Mouse (Mus musculus) adrenal gland, adult (tissue): ENCODE data around the gene Gm45234.

Source experiments
- DNase-seq, 2 experiments: peaks; one replicate each; pipeline ENCODE4 v3.0.0; 2022 to 2023; ENCODE audit warnings: low spot score in 1 of 2; ENCODE audit not compliant: inconsistent age in 2 of 2

Gene Gm45234

GRCm38 (mm10) chr6:124712918-124713317 lies 42.9 kb downstream of the Gm45234 start:
- DNase-seq: no peak

DNA sequence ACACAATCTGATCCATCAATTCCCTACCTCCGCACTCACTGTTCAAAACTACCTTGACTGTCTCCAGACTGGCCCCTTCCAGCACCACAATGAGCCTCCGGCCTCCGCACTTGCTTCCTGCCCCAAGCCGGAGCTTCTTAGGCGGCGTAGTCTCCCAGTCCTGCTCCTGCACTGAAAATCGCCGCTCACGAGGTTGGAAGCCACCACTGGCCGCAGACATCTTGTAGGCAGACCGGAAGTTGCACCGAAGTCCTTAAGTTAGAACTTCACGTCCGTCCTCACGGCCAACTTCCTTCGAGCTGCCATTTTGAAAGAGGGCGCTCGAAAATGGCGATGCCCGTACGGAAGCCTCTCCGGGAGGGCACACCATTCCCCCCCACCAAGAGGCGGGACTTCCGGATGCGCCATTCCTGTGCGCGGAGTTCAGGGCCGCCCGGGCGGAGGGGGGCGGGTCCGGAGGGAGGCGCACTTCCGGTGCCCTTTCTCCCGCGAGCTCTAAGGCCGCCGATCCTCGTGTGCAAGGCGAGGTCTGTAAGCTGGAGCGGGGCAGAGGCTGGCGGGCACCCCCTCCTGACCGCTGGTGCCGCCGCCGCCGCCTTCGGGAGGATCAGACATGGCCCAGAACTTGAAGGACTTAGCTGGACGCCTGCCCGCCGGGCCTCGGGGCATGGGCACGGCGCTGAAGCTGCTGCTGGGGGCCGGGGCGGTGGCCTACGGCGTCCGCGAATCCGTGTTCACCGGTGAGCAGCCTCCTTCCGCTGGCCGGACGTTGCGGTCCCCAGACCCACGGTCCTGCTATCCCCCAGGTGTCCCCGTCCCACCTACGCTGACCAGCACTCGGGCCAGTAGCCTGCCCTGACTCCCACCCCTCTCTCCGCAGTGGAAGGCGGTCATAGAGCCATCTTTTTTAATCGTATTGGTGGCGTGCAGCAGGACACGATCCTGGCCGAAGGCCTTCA lies 43.7 kb downstream of the Gm45234 start, which contains the start of the genes Emg1 and Phb2:
Gene Emg1, minus strand, starts transcription at position 355 of the 959 bp plus-strand sequence.
Gene Phb2, plus strand, starts transcription at position 513 of the 959 bp plus-strand sequence.
- DNase-seq: peak; percentile 99

- no peak for DNase-seq
Measured at GRCm38 (mm10) chr6:124708289-124708889, 47.4 kb downstream of the Gm45234 start.

GRCm38 (mm10) chr6:124706061-124706627 lies 49.7 kb downstream of the Gm45234 start:
- DNase-seq: no peak

- no peak for DNase-seq
Measured at GRCm38 (mm10) chr6:124704417-124704816, 51.4 kb downstream of the Gm45234 start.

DNA sequence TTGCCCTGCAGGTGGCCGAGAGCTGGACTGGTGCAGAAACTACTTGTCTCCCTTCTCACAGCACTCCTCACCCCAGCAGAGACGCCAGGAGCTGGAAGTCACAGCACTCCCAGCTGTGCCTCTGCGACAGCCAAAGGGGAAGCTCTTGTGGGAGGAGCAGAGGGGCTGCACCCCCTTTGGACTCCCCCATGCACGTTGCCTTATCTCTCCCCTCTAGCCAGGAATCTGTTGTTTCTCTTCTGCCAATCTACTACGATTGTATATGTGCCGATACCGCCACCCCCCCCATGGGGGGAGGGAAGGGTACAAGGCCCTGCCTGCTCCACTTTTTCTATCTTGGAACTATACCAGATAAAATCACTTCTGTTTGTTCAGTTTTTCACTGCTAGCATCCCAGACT lies 52.0 kb downstream of the Gm45234 start:
- DNase-seq: no peak

DNA sequence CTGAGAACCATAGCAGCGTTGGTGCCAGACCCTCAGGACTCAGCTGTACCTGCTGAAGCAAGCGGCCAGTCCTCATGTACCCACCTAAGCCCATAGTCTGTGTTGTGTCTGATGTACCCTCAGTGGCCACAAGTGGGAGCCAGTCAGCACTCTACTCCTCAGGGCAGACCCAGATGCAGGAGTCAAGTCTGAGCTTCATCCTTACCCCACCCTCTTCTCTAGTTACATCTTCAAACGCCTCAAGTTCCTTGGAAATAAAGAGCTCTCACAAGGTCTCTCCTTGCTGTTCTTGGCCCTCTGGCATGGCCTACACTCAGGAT lies 53.1 kb downstream of the Gm45234 start:
- DNase-seq: peak; percentile 61 to 88

GRCm38 (mm10) chr6:124702102-124702783 lies 53.6 kb downstream of the Gm45234 start:
- peak in 1 of 2 experiments; percentile 54 for DNase-seq

- DNase-seq: peak; percentile 46 to 73
Measured at GRCm38 (mm10) chr6:124701338-124701737, 54.5 kb downstream of the Gm45234 start.

DNA sequence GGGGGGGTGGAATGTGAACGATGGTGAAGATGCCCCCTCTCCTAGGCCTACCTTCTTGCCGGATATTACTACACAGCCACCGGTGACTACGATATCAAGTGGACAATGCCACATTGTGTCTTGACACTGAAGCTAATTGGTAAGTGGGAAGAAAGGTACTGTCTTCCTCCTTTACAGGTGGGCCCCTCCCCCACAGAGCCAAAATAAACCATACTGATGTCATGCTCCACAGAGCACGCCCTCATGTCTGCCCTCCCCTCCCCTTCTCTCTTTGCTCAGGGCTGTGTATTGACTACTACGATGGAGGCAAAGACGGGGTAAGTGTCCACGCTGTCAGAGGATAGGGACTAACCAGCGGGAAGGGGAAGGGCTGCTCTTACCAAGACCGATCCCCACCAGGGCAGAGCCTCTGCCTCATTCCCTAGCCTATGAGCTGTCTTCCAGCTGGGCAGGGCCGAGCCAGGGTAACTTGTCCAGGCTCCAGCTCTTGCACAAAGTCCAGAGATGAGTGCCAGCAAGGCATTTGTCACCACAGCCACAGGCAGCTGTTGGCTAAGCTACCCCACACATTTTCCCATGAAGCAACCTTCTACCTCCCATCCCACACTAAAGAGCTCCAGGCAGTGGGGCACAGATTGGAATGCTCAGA lies 55.7 kb downstream of the Gm45234 start:
- peak; percentile 88 to 95 for DNase-seq

- no peak for DNase-seq
Measured at GRCm38 (mm10) chr6:124699366-124699765, 56.5 kb downstream of the Gm45234 start.

DNA sequence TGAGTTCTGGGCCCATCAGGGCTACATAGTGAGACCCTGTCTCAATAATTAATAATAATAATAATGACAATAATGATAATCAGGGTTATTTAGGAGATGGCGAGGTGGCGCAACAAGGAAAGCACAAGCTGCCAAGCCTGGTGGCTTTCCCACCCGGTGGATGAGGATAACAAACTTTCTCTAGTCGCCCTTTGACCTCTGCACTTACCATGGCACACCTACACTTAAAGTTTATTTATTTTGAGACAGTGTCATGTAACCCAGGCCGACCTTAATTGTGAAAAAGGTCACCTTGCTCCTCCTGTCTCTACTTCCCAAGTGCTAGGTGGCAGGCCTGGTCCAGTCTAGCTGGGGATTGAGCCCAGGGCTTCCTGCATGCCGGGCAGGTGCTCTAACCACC lies 57.1 kb downstream of the Gm45234 start:
- no peak for DNase-seq

DNA sequence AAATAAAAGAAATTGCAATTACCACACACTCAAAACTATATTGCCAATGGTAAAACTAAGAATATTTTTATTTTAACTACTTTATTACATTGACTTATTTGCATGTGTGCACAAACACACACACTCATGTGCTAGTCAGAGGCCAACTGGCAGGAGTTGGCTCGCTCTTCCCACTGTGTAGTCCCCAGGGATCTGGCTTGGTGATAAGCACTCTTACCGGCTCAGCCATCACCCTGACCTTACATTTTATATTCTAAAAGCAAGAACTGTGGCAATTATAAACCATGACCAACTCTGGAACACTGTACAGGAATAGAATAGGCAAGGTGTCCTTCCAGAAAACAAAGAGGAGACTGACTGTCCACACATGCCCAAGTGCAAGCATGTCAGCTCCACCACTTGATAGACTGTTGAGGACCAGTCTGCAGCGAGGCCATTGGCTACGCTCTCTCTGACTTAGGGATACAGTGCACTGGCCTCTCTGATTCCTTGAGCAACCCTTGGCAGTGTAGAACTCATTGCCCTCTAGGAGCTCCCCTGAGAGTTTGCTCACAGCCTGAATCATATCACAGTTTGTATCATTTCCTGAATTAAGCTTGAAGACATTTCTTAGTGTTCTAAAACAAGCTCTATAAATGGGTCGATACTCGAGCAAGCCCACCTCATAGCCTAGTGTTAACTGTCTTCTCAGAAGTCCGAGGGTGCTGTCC lies 59.2 kb downstream of the Gm45234 start:
- DNase-seq: no peak

GRCm38 (mm10) chr6:124694166-124694955 lies 61.5 kb downstream of the Gm45234 start:
- DNase-seq: peak; percentile 81 to 83

DNA sequence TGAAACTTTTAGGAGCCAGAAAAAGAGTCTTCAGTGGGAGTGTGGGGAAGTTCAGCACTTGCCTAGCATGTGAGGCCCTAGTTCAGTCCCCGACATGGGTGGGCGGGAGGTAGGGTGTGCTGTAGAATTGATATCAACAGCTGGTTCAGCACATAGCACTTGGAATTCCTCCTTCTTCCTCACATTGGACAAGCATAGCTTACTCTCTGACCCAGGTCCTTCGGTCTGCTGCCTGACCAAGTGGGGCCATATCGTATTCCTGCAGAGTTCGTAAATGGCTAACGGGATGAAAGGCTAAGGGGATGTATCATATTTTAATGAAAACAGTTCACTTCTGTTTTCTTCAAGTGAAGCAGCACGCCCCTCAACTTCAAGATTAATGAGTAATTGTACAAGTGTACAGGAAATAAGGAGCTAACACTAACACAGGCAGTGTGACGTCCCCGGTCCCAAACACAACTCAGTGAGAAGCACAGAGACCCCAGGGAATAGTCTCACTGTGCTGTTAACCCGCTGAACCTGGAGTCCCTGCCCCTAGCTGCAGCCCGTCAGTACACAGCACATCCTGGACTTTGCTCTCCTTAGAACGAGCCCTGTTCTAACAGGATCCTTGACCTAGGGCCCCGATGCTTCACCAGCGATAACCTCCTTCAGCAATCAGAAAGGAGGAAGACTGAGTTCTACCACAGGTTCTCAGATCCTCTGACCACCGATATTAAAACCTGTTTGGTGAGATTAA lies 62.4 kb downstream of the Gm45234 start:
- DNase-seq: peak in 1 of 2 experiments; percentile 51

DNA sequence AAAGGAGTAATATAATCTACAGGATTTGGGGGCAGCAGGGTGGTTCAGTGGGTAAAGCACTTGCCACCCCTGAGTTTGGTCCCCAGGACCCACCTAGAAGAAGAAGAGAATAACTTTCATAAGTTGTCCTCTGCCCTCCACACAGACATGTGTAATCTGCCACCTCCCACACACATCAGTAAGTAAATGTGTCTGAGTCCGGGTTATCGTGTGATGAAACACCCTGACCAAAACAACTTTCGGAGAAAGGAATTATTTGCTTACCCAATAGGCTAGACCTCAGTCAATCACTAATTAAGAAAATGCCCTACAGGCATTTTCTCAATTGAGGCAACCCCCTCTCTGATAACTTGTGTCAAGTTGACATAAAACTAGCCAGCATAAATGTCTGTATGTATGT lies 65.3 kb downstream of the Gm45234 start:
- DNase-seq: no peak
